Mouse (Mus musculus) MEL (cell line): Measurements from ENCODE around the gene Plb1. TPM values are rescaled to one million over a fixed set of nuclear protein-coding genes. Genes with fewer than 3 reads are reported as not detected.
A peak's percentile ranks its signal among the peaks of the same experiment; 100 is the strongest.

ENCODE experiments used
- DNase-seq: peaks from one replicate; pipeline ENCODE4 v3.0.0; 2011; ENCODE audit warnings: low read depth, low spot score
- H3K27ac ChIP-seq: 2 replicates; pipeline ENCODE4 v1.5.1; 2012; ENCODE audit warnings: low read depth, mild to moderate bottlenecking, control low read depth, low read length, moderate library complexity; ENCODE audit not compliant: control insufficient read depth
- H3K27me3 ChIP-seq, 2 experiments: fragments of 150-350 bp in 1 of 2; sonication (generic) in 1 of 2; 2 replicates each; pipeline ENCODE4 v1.6.1; 2012; ENCODE audit warnings: low read length in 2 of 2, mild to moderate bottlenecking in 2 of 2, improper control_type of control experiment in 1 of 2, moderate library complexity in 1 of 2; ENCODE audit not compliant: insufficient read depth in 2 of 2, control insufficient read depth in 1 of 2
- H3K36me3 ChIP-seq, 2 experiments: 2 replicates each; pipeline ENCODE4 v1.6.1; 2012 to 2014; ENCODE audit warnings: low read length in 2 of 2, improper control_type of control experiment in 1 of 2, inconsistent platforms in 1 of 2, mild to moderate bottlenecking in 1 of 2; ENCODE audit not compliant: insufficient read depth in 2 of 2, control insufficient read depth in 1 of 2
- H3K4me1 ChIP-seq, 2 experiments: fragments of 150-350 bp in 1 of 2; sonication (generic) in 1 of 2; 2 replicates each; pipeline ENCODE4 v1.6.1; 2012; ENCODE audit warnings: low read length in 2 of 2, improper control_type of control experiment in 1 of 2, mild to moderate bottlenecking in 1 of 2; ENCODE audit not compliant: insufficient read depth in 2 of 2, control insufficient read depth in 1 of 2
- H3K4me3 ChIP-seq, 2 experiments: fragments of 150-350 bp in 1 of 2; sonication (generic) in 1 of 2; 2 replicates each; pipeline ENCODE4 v1.5.1; 2012; ENCODE audit warnings: low read depth in 2 of 2, low read length in 2 of 2, mild to moderate bottlenecking in 2 of 2, moderate library complexity in 2 of 2, control low read depth in 1 of 2, improper control_type of control experiment in 1 of 2; ENCODE audit not compliant: control insufficient read depth in 1 of 2, insufficient read depth in 1 of 2
- H3K79me2 ChIP-seq: 2 replicates; pipeline ENCODE4 v1.6.1; 2012; ENCODE audit warnings: mild to moderate bottlenecking, low read length, moderate library complexity; ENCODE audit not compliant: control insufficient read depth, poor library complexity, insufficient read depth
- H3K9ac ChIP-seq: 2 replicates; pipeline ENCODE4 v1.6.1; 2012; ENCODE audit warnings: low read depth, mild to moderate bottlenecking, control low read depth, low read length, moderate library complexity; ENCODE audit not compliant: control insufficient read depth, poor library complexity, severe bottlenecking
- H3K9me3 ChIP-seq: fragments of 150-350 bp; sonication (generic); replicated peaks from 2 replicates; pipeline ENCODE4 v1.6.1; 2012; ENCODE audit warnings: mild to moderate bottlenecking, low read length, improper control_type of control experiment, moderate library complexity; ENCODE audit not compliant: insufficient read depth
- CHD1 ChIP-seq: IDR thresholded peaks from 2 replicates; pipeline ENCODE4 v1.6.1; 2012; ENCODE audit warnings: low read depth, mild to moderate bottlenecking, inconsistent platforms, low read length, improper control_type of control experiment
- CTCF ChIP-seq, 3 experiments: IDR thresholded peaks in 2 of 3; conservative IDR thresholded peaks in 1 of 3; 2 replicates each; pipeline ENCODE4 v1.5.1; 2011 to 2012; ENCODE audit warnings: low read length in 3 of 3, low read depth in 2 of 3, mild to moderate bottlenecking in 2 of 3, improper control_type of control experiment in 1 of 3, inconsistent platforms in 1 of 3, mixed read lengths in 1 of 3, moderate library complexity in 1 of 3; ENCODE audit not compliant: control insufficient read depth in 1 of 3, insufficient read depth in 1 of 3, poor library complexity in 1 of 3, severe bottlenecking in 1 of 3
- ELF1 ChIP-seq: IDR thresholded peaks from 2 replicates; pipeline ENCODE4 v1.6.1; 2014; ENCODE audit warnings: low read depth, mild to moderate bottlenecking, inconsistent platforms, low read length, improper control_type of control experiment, moderate library complexity
- EP300 ChIP-seq, 2 experiments: IDR thresholded peaks; 2 replicates each; pipeline ENCODE4 v1.6.1; 2011; ENCODE audit warnings: improper control_type of control experiment in 2 of 2, low read length in 2 of 2, low read depth in 1 of 2, mild to moderate bottlenecking in 1 of 2
- HCFC1 ChIP-seq: IDR thresholded peaks from 2 replicates; pipeline ENCODE4 v1.6.1; 2012; ENCODE audit warnings: low read depth, mild to moderate bottlenecking, inconsistent platforms, low read length, improper control_type of control experiment, moderate library complexity
- JUND ChIP-seq: IDR thresholded peaks from 2 replicates; pipeline ENCODE4 v1.6.1; 2011; ENCODE audit warnings: low read depth, mild to moderate bottlenecking, improper control_type of control experiment, low read length
- MYB ChIP-seq: IDR thresholded peaks from 2 replicates; pipeline ENCODE4 v1.6.1; 2011; ENCODE audit warnings: mild to moderate bottlenecking, low read depth, low read length, improper control_type of control experiment
- MYC ChIP-seq: IDR thresholded peaks from 2 replicates; pipeline ENCODE4 v1.6.1; 2011; ENCODE audit warnings: low read depth, mild to moderate bottlenecking, low read length, improper control_type of control experiment, moderate library complexity
- NRF1 ChIP-seq: IDR thresholded peaks from 2 replicates; pipeline ENCODE4 v1.6.1; 2014; ENCODE audit warnings: low read depth, mild to moderate bottlenecking, inconsistent platforms, low read length, improper control_type of control experiment, moderate library complexity; ENCODE audit not compliant: poor library complexity, insufficient read depth, severe bottlenecking
- POLR2AphosphoS2 ChIP-seq: IDR thresholded peaks from 2 replicates; pipeline ENCODE4 v1.6.1; 2011; ENCODE audit warnings: low read length, improper control_type of control experiment
- POLR2AphosphoS5 ChIP-seq: IDR thresholded peaks from 2 replicates; pipeline ENCODE4 v1.6.1; 2012; ENCODE audit warnings: low read depth, borderline replicate concordance, mild to moderate bottlenecking, inconsistent platforms, low read length, moderate library complexity, mixed read lengths
- SIN3A ChIP-seq: IDR thresholded peaks from 2 replicates; pipeline ENCODE4 v1.6.1; 2012; ENCODE audit warnings: low read length, improper control_type of control experiment, inconsistent platforms
- UBTF ChIP-seq: IDR thresholded peaks from 2 replicates; pipeline ENCODE4 v1.6.1; 2012; ENCODE audit warnings: low read depth, mild to moderate bottlenecking, inconsistent platforms, low read length, improper control_type of control experiment, moderate library complexity, borderline replicate concordance; ENCODE audit not compliant: insufficient read depth
- ZMIZ1 ChIP-seq: IDR thresholded peaks from 2 replicates; pipeline ENCODE4 v1.6.1; 2012; ENCODE audit warnings: low read depth, mild to moderate bottlenecking, inconsistent platforms, low read length, improper control_type of control experiment, moderate library complexity
- polyA plus RNA-seq, 2 experiments: library from polyadenylated mRNA; stranded (reverse) in 1 of 2; unstranded in 1 of 2; fragments of >175 nt in 1 of 2; fragments of >200 nt in 1 of 2; gene quantifications; 2 replicates each; pipeline versions ENCODE4 v1.2.1 to v1.2.4; 2012; ENCODE audit warnings: low replicate concordance in 2 of 2, low read depth in 1 of 2; ENCODE audit not compliant: insufficient read length in 2 of 2, insufficient read depth in 1 of 2, missing spikeins in 1 of 2
- total RNA-seq: library from RNA; depleted of rRNA; stranded (reverse); fragments of 300-350 nt; gene quantifications from 2 replicates; pipeline ENCODE4 v1.2.3, GENCODE M21; 2012

The Plb1 gene
- total and polyA plus RNA-seq, 3 experiments, result not detected

GRCm38 (mm10) chr5:32360511-32360910 is 128.0 kb downstream of the Plb1 start:
- H3K27me3 ChIP-seq, result peaks cover 28 to 56% of the 10 kb centered on the region in 2 experiments
- no peak for TF ChIP-seq MYC
- no peak for TF ChIP-seq UBTF
- no peak for TF ChIP-seq CHD1
- TF ChIP-seq EP300 (IDR thresholded peaks at IDR 0.05; ENCODE audit: low read depth in 1 of 2, low read length in 2 of 2), result no peak
- TF ChIP-seq ZMIZ1, result no peak
- no peak for TF ChIP-seq POLR2AphosphoS2
- TF ChIP-seq NRF1, result no peak
- TF ChIP-seq POLR2AphosphoS5, result no peak
- TF ChIP-seq JUND, result no peak
- TF ChIP-seq CTCF (IDR thresholded peaks at IDR 0.05 in 2 of 3, conservative IDR thresholded peaks at IDR 0.05 in 1 of 3; ENCODE audit: control insufficient read depth in 1 of 3, insufficient read depth in 1 of 3, low read depth in 2 of 3, low read length in 3 of 3, poor library complexity in 1 of 3, severe bottlenecking in 1 of 3), result no peak
- no peak for TF ChIP-seq MYB
- TF ChIP-seq SIN3A, result no peak
- TF ChIP-seq ELF1, result no peak
- TF ChIP-seq, all 39 proteins: peak for 0

GRCm38 (mm10) chr5:32361441-32362235 is 129.1 kb downstream of the Plb1 start:
- 0 out of 6 replicates have a peak, but pooled peaks of 1 of the 3 experiments have one; percentile 7 for TF ChIP-seq CTCF (IDR thresholded peaks at IDR 0.05 in 2 of 3, conservative IDR thresholded peaks at IDR 0.05 in 1 of 3; ENCODE audit: control insufficient read depth in 1 of 3, insufficient read depth in 1 of 3, low read depth in 2 of 3, low read length in 3 of 3, poor library complexity in 1 of 3, severe bottlenecking in 1 of 3)
- no peak for TF ChIP-seq HCFC1
- Histone ChIP-seq H3K27ac (no peak overlapping the region), H3K79me2 (no peaks in the 10 kb centered on the region), H3K36me3 (no peaks in the 10 kb centered on the region), H3K27me3 (peaks cover 26 to 61% of the 10 kb centered on the region in 2 experiments), H3K4me1 (no peaks in the 10 kb centered on the region), H3K4me3 (no peak overlapping the region), H3K9me3 (no peaks in the 10 kb centered on the region), H3K9ac (no peak overlapping the region)
- no peak for DNase-seq

More at GRCm38 (mm10) chr5:32360511-32360910, 128.0 kb downstream of the Plb1 start:
- DNase-seq, result no peak
- no peaks in the 10 kb centered on the region for H3K4me1 ChIP-seq
- no peaks in the 10 kb centered on the region for H3K36me3 ChIP-seq
- no peak overlapping the region for H3K9ac ChIP-seq
- H3K27ac ChIP-seq, result no peak overlapping the region
- H3K9me3 ChIP-seq, result no peaks in the 10 kb centered on the region
- H3K79me2 ChIP-seq, result no peaks in the 10 kb centered on the region
- H3K4me3 ChIP-seq, result no peak overlapping the region
